In the genomic region with DNA sequence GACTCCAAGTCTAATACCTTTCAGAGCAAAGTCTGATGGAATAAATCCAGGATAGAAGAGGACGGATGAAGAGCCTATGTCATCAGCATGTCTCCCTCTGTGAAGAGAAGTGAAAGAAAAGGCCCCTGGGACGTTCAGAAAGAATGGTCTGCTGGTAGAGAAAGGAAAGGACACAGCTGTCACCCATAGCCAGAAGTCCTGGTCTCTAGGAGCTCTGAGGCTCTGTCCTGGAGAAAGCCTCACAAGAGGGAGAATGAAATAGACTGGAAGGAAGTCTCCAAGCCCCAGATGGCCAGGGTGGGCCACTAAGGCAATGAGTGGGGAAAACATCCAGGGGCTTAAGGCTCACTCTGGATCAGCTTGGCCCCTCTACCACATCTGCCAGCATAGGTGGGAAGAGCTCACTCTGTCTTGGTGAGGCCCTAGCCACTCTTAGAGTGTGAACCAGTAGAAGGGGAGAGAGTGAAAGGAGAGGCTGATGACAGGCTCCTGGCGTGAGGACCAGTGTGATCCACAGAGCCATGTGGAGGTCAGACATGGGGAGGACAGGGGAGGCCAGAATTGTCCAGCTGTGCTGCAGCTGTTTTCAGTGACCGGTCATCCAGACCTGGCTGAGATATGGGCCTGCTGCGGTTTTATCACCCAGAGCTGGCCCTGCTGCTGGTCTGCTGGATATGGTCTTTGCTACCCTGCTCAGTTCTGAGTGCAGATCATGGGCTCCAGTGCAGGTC, we compare ENCODE assay signal across 11 mouse cellular contexts.
DNase-seq lines count a peak whose midpoint lies in the region; ATAC-seq and TF ChIP-seq lines count a peak whose summit lies in the region.
"Had no signal": no experiment of that assay in that cellular context is flagged by ENCODE, and none has a peak within 500 bp of the region (broad histone marks: within the 10 kb centered on the region; RNA-seq: fewer than 3 reads in every experiment).

No protein-coding gene starts in this region.

- H3K4me2 ChIP-seq in stomach, embryonic 16.5 days (ENCODE audit: low read depth, low read length) = no peak overlapping the region
- no peak overlapping the region for H3K4me2 ChIP-seq in stomach, postnatal 0 days (replicated peaks; ENCODE audit: low read depth)
- H3K4me2 ChIP-seq in heart, embryonic 11.5 days = no peak overlapping the region
- H3K4me2 ChIP-seq: liver, embryonic 15.5 days; midbrain, embryonic 12.5 days; neural tube, embryonic 12.5 days had no signal

- WGBS in stomach, embryonic 16.5 days = 60% methylated on average over 5 of the region's 5 CpGs
- WGBS in stomach, postnatal 0 days = 54% methylated on average over 5 of the region's 5 CpGs
- WGBS in heart, embryonic 11.5 days (ENCODE audit: insufficient replicate concordance) = 58% methylated on average over 5 of the region's 5 CpGs

- DNase-seq in stomach, postnatal 0 days (ENCODE audit: low spot score) = no peak
- peak; percentile 50 for DNase-seq in kidney, postnatal 14 days
- peak; percentile 53 for DNase-seq in testis, postnatal 10 days (ENCODE audit: low spot score)
- no peak for DNase-seq in embryo, embryonic 10 days (ENCODE audit: low spot score)
- no peak for DNase-seq in thymus, postnatal 10 days (ENCODE audit: low spot score in 2 of 2)
- DNase-seq: cerebellum, adult 18-20 months had no signal

- no peak for TF ChIP-seq EP300 in stomach, postnatal 0 days (optimal IDR thresholded peaks at IDR 0.05)

- H3K27ac ChIP-seq in stomach, embryonic 16.5 days (ENCODE audit: low read length) = no peak overlapping the region
- H3K27ac ChIP-seq in stomach, postnatal 0 days (replicated peaks) = no peak overlapping the region
- no peak overlapping the region for H3K27ac ChIP-seq in heart, embryonic 11.5 days (ENCODE audit: low read depth, low read length)
- H3K27ac ChIP-seq: liver, embryonic 15.5 days; midbrain, embryonic 12.5 days; neural tube, embryonic 12.5 days had no signal

- H3K27me3 ChIP-seq in stomach, embryonic 16.5 days (ENCODE audit: control insufficient read depth, insufficient read depth, low read length) = no peaks in the 10 kb centered on the region
- no peaks in the 10 kb centered on the region for H3K27me3 ChIP-seq in stomach, postnatal 0 days (ENCODE audit: control insufficient read depth, insufficient read depth, low read length)
- H3K27me3 ChIP-seq in heart, embryonic 11.5 days (ENCODE audit: control insufficient read depth, insufficient read depth, low read length) = peaks cover 13% of the 10 kb centered on the region; the same call in 1 of the 2 replicates
- H3K27me3 ChIP-seq: neural tube, embryonic 12.5 days had no signal

- peak; percentile 56; the same call in 1 of the 2 replicates for ATAC-seq in stomach, embryonic 16.5 days (ENCODE audit: insufficient read depth, low FRiP score)
- ATAC-seq in stomach, postnatal 0 days (ENCODE audit: low FRiP score, low TSS enrichment) = no peak
- 0 out of 2 replicates have a peak, but pooled peaks have one; percentile 31 for ATAC-seq in heart, embryonic 11.5 days (replicated peaks; ENCODE audit: insufficient number of reproducible peaks, low FRiP score, low TSS enrichment)

- no peak overlapping the region for H3K4me3 ChIP-seq in stomach, embryonic 16.5 days (replicated peaks; ENCODE audit: low read length)
- H3K4me3 ChIP-seq in stomach, postnatal 0 days (ENCODE audit: low read depth, low read length) = no peak overlapping the region
- H3K4me3 ChIP-seq in heart, embryonic 11.5 days (ENCODE audit: low read depth, low read length) = no peak overlapping the region
- H3K4me3 ChIP-seq: liver, embryonic 15.5 days; midbrain, embryonic 12.5 days; neural tube, embryonic 12.5 days had no signal

- H3K9ac ChIP-seq in stomach, embryonic 16.5 days (ENCODE audit: low read length) = no peak overlapping the region
- no peak overlapping the region for H3K9ac ChIP-seq in stomach, postnatal 0 days (ENCODE audit: low read length)
- H3K9ac ChIP-seq in heart, embryonic 11.5 days (ENCODE audit: low read depth, low read length) = no peak overlapping the region
- H3K9ac ChIP-seq: liver, embryonic 15.5 days; midbrain, embryonic 12.5 days; neural tube, embryonic 12.5 days had no signal

- TF ChIP-seq CTCF in stomach, postnatal 0 days (IDR thresholded peaks at IDR 0.05; ENCODE audit: low read depth) = no peak

- H3K36me3 ChIP-seq in stomach, embryonic 16.5 days (ENCODE audit: control insufficient read depth, insufficient read depth, low read length) = no peaks in the 10 kb centered on the region
- no peaks in the 10 kb centered on the region for H3K36me3 ChIP-seq in stomach, postnatal 0 days (ENCODE audit: control insufficient read depth, insufficient read depth, low read length)
- H3K36me3 ChIP-seq in heart, embryonic 11.5 days (ENCODE audit: control insufficient read depth, insufficient read depth, low read length) = no peaks in the 10 kb centered on the region
- H3K36me3 ChIP-seq: liver, embryonic 15.5 days; midbrain, embryonic 12.5 days; neural tube, embryonic 12.5 days had no signal

- 0 out of 2 replicates have a peak, but pooled peaks cover 3% of the 10 kb centered on the region for H3K4me1 ChIP-seq in stomach, embryonic 16.5 days (ENCODE audit: control insufficient read depth, insufficient read depth, low read length)
- no peaks in the 10 kb centered on the region for H3K4me1 ChIP-seq in stomach, postnatal 0 days (replicated peaks; ENCODE audit: control insufficient read depth, insufficient read depth)
- H3K4me1 ChIP-seq in heart, embryonic 11.5 days (ENCODE audit: control insufficient read depth, insufficient read depth, low read length) = 0 out of 2 replicates have a peak, but pooled peaks cover 2% of the 10 kb centered on the region
- H3K4me1 ChIP-seq: midbrain, embryonic 12.5 days; neural tube, embryonic 12.5 days had no signal

- H3K9me3 ChIP-seq in stomach, embryonic 16.5 days (replicated peaks; ENCODE audit: control insufficient read depth, low read length) = no peaks in the 10 kb centered on the region
- H3K9me3 ChIP-seq in stomach, postnatal 0 days (ENCODE audit: control insufficient read depth, low read length) = no peaks in the 10 kb centered on the region
- H3K9me3 ChIP-seq in heart, embryonic 11.5 days (replicated peaks; ENCODE audit: control insufficient read depth, low read length) = no peaks in the 10 kb centered on the region
- H3K9me3 ChIP-seq: liver, embryonic 15.5 days; midbrain, embryonic 12.5 days; neural tube, embryonic 12.5 days had no signal

Comparison
In these comparisons a context has a peak if more than half of its experiments do, and no peak if none do; other contexts are left out.
1. DNase-seq: peak in kidney, postnatal 14 days (single experiment) and testis, postnatal 10 days (single experiment); none in stomach, postnatal 0 days (single experiment), embryo, embryonic 10 days (single experiment) and thymus, postnatal 10 days (0 of 2).